Mouse (Mus musculus) embryo, embryonic 9.5 days (tissue): ENCODE measurements around the gene Edc3.
"Not testable (repeated sequence)": the region's sequence is repeated elsewhere in the genome, so short reads cannot be mapped to it uniquely, and the experiment has no call there.

Source experiments
- DNase-seq: peaks from one replicate; pipeline ENCODE4 v3.0.0-alpha.2; 2017; ENCODE audit errors: extremely low spot score

Edc3 gene

DNA sequence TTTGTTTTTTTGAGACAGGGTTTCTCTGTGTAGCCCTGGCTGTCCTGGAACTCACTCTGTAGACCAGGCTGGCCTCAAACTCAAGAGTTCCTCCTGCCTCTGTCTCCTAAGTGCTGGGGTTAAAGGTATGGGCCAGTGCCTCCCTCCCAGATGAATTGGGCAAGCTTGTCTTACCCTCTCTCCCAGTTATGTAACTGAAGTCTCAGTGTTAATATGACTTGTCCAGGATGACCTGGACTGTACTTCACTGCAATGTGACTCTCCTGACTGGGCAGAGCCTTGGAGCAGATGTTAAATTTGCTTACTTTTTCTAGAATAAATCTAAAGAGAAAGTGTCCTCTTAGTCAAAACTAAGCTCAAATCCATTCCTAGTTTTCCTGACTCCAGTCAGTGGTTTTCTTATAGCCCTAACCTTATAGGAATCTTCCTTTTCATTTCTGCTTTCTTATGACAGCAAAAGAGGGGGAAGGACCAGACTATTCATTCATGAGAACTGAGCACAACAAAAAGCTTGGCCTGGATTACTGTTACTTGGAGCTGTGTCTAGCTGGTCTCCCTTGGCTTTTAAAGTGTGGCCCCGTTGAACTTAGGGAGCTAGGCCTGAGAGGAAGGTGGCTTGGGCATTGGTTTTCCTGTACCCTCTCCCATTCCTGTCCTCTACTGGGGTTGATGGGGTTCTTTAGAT, 9.7 kb upstream of the Edc3 start:
- DNase-seq, result no peak

DNA sequence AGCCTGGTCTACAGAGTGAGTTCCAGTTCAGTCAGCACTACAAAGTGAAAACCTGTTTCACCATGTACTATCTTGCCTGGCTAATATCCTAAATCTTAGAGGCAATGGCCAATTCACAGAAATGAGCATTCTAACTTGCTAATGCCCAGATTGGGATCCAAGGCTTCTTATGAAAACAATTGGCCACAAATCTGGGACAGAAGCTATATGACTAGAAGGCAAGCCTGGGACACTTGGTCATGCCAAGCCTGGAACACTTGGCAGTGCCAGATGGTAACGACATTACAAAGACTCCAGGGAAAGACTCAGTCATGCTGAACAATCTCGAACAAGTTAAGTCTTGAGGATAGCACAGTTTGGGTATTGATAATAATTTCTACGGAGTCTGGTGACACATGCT, 1.8 kb upstream of the Edc3 start:
- no peak for DNase-seq

DNA sequence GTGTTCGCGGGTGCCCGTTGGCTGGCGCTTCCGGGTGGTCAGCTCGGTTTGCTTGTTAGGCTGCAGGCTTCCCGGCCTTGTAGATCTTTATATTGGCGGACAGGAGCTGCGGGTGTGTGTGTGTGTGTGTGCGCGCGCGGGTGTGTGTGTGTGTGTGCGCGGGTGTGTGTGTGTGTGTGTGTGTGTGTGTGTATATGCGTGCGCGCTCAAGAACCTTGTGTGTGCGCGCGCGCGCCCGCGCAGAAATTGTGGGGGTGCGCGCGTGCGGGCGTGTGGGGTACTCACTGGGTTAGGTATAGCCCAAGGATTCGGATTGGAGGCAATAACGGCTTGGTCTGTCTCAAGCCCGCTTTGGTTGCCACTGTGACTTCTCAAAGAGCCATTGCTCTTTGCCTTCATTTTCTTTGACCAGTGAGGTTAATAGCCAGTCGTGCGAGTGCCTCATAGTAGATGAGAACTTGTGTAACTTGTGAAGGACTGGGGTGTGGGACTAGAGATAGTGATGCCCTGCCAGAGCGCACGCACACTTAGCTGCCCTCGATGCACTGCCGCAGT, 457 bp downstream of the Edc3 start:
- no peak for DNase-seq

DNA sequence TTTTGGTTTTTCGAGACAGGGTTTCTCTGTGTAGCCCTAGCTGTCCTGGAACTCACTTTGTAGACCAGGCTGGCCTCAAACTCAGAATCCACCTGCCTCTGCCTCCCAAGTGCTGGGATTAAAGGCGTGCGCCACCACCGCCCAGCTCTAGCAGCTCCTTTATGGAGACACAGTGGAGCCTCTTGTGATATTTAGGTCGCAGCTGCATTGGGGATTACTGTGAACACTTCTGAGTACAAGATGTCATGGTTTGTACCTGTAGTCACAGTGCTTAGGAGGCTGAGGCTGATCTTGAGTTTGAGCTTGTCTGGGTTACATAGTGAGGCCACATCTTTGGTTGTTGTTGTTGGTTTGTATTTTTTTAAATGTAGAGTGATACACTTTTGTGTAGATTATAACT, 1.9 kb downstream of the Edc3 start:
- DNase-seq, result not testable (repeated sequence)

DNA sequence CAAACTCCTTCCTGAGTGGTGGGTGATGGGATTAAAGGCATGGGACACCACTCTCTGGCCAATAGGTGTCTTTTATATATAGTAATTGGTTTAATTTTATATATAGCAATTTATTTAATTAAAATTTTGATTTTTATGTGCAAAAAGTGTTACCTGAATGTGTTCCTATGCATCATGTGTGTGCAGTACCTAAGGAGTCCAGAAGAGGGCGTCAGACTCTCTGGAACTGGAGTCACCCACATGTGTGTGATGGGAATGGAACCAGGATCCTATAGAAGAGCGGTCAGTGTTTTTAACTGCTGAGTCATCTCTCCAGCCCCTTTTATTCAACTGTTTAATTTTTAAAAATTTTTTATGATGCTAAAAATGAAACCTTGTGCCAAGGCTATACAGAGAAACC, 3.9 kb downstream of the Edc3 start:
- no peak for DNase-seq

DNA sequence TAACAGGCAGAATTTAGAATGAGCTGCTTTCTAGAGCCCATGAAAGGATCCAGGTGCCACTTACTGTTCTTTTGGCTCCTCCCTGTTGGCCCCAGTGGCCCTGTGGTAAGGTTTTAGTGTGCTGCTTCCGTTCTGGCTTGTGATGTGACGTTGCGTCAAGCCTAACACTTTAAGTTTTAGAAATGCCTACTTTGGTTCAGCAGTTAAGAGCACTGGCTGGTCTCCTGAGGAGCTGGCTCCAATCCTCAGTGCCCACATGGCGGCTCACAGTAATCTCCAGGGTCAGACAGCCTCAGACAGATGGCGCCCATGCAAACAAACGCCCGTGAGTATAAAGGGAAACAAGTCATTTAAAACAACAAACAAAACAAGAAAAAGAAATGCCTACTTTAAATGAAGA, 10.1 kb downstream of the Edc3 start:
- no peak for DNase-seq

DNA sequence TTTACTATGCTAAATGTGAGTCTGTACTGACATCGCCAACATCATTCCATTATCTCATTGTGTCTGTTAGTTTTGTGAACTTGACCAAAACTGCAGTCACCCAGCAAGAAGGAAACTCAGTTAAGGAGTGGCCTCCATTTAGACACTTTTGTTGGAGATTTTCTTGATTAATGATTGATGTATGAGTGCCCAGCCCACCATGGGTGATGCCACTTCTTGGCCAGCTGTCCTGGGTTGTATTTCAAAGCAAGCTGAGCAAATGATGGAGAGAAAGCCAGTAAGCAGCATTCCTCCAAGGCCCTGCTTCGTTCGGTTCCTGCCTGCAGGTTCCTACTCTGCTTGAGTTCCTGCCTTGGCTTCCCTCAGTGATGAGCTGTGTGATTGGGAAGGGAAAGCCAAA, 12.4 kb downstream of the Edc3 start:
- no peak for DNase-seq

DNA sequence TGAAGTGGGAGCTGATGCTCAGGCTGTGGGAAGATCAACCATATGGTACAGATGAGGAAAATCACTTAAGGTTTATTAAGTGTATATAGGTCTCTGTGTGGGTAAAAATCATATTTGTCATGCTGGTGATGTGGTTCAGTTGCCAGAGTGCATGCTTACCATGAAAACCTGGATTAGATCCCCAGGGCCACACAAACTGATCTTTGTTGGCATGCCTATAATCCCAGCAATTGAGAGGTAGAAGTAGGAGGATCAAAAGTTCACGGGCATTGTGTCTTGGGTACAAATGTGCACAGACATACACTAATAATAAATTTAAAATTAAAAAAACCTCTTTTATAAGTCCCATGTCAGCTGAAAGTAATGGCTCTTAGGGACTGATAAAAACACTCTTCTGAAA, 14.0 kb downstream of the Edc3 start:
- no peak for DNase-seq

DNA sequence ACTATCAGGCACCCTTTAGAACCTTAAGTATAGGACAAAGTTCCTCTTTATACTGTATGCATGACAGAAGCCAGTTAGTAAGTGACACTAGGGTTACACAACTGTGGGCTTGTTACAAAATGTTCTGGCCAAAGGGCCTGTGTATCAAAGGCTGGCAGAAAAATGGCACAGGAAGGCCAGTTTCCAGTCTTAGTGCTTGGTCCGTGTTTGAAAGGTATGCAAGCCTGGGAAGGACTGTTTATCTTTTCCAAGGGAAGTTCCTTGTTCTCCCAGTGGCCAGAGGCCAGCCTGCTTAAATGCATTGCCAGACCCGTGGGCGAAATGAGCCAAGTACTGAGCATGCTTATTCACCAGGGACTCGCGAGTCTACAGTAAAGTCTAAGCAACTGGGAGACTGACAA, 15.0 kb downstream of the Edc3 start:
- DNase-seq, result no peak

DNA sequence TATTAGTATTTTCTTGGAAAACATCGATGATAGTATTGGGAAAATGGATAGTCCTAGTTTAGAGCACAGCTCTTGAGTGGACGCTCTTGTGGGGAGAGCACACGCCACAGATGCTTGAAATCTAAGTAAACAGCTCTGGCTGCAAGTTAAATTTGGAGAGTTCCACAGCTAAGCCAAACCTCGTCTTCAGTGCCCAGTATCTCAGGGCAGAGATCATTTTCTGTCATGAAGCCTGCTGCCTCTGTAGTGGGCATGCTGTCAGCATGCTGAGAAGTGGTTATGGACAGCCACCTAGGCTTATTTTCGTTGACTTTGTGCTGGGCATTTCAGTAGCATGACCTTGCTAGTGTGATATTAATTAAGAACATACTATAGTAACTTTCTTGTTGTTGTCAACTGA, 15.5 kb downstream of the Edc3 start:
- no peak for DNase-seq

DNA sequence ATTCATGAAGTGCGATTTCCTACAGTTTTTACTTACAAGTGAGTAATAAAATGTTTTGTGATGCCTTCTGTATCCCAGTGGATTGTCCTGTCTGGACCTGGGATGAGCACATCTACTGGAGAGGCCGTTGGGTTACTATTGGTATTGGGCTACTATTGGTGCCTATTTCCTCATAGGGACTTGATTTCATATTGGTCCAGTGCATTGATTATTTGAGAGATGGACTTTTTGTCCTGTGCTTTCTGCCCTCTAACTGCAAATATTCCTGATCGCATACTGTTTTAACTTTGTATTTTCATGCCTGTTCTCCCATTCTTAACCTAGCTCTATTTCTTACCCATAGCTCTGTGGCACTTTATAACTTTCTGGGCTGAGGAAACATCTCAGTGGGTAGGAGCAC, 16.4 kb downstream of the Edc3 start:
- no peak for DNase-seq

DNA sequence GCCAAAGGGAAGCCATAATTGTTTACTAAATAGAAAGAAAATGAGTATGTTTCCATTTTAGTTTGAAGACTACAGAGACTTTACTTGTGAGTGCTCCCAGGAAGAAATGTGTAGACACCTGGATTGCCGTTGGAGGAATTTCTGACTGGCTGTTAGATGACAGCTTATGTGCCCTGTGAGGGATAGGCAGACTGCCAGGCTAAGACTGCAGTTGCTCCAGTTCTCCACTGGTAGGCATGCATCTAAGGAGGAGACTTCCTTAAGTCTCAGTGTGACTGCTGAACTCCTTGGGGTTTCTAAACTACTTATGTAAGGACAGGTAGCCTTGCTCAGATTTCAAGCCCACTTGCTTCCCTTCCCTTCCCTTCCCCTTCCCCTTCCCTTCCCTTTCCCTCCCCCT, 20.0 kb downstream of the Edc3 start:
- no peak for DNase-seq

DNA sequence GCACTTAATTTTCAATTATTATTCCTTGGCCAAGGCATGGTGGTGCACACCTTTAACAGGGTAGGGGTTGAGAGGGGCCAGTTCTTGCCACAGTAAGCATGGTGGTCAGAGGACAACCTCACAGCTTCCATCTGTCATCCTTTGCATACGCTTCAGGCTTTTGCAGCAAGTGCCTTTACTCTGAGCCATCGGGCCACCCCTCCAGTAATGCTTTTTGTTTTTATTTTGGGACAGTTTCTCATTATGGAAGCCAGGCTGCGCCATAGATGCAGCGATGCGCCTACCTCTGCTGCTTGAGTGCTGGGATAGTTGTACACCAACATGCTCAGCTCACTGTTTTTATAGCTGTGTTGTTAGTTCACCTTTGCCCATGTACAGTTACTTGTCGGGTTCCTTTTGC, 25.3 kb downstream of the Edc3 start:
- no peak for DNase-seq

DNA sequence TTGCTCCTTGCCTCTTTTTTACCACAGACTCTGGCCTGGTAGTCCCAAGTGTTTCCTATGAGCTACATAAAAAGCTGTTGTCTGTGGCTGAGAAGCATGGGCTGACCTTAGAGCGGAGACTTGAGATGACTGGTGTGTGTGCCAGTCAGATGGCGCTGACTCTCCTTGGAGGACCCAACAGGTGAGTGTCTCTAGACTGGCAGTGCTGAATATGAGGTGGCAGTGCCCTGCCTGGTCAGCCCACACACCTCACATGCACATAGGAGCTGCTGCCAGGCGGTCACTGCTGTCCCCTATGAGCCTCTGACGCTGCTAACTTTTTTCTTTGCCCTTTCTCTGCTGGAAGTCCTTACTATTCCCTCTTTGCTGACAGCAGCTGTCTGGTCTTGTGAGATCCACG, 31.5 kb downstream of the Edc3 start:
- DNase-seq, result no peak

DNA sequence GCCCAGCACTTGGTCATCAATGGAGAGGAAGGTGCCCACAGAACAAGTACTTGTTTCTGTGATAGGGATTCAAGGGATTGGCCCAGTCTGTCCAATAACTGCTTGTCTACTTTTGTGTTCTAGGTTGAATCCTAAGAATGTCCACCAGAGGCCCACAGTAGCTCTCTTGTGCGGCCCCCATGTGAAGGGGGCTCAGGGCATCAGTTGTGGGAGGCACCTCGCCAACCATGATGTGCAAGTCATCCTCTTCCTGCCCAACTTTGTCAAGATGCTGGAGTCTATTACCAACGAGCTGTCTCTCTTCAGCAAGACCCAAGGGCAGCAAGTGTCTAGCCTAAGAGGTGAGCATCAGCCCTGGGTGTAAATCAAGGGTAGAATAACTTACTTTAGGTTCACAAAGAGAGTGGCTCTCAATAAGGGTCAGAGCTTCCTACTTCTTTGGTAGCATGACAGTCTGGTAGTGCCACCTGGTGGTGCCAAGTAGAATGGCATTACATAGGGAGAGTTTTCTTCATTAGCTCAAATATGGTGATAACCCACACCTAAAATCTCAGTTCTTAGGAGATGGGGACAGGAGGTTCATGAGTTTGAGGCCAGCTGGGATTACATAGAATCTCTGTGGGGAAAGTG, 36.2 kb downstream of the Edc3 start:
- DNase-seq, result peak; percentile 42

DNA sequence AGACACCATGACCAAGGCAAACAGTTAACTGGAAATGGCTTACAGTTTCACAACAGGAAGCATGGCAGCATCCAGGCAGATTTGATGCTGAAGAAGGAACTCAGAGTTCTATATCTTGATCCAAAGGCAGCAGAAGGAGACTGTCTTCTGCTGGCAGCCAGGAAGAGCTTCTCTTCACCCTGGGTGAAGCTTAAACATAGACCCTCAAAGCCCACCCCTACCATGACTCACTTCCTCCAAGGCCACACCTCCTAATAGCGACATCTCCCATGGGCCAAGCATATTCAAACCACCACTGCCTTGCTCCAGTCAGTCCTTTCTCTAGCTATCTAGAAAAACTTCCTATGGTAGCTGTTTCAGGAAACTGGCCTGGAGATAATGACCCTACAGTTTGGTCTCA, 38.7 kb downstream of the Edc3 start:
- DNase-seq, result no peak

DNA sequence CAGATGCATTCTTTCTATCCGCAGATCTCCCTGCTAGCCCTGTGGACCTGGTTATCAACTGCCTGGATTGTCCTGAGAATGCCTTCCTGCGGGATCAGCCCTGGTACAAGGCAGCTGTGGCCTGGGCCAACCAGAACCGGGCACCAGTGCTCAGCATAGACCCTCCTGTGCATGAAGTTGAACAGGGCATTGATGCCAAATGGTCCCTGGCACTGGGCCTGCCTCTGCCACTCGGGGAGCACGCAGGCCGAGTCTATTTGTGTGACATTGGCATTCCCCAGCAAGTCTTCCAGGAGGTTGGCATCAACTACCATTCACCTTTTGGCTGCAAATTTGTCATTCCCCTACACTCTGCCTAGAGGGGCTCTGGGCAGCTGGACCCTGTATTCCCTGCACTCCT, 39.8 kb downstream of the Edc3 start:
- no peak for DNase-seq

DNA sequence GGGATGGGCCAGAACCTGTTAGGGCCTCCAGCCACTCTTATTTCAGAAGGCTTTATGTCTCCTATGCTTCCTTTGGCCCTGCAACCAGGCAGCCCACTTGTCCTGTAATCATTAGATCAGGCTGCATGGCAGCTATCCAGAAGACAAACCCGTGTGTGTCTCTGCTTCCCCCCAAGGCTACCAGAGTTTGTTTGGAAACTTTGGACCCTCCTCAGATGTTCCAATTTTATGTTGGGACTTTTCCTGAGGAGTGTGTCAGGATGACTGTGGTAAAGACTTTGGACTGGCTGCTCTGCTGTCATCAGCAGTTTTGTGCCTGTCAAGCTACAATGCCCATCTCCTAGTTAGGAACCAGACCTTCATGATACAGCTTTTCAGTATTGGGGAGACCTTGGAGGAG, 40.5 kb downstream of the Edc3 start:
- DNase-seq, result no peak

DNA sequence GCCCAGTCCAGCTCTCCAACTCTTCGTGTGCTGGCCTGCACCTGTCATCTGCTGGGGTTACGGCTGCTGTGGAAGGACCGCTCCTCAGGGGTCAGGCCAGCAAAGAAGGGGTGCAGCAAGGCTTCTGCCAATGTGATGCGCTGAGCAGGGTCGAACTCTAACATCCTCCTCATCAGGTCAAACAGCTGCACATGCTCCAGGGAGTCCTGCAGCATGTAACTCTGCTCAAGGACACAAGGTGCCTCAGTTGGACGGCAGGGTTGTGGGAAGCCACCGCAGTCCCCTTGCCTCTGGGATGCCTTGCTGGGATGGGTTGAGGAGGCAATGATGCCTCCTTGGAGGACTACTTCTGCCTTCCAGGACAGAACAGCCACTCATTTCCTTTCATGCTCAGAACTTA, 42.6 kb downstream of the Edc3 start:
- DNase-seq, result no peak

DNA sequence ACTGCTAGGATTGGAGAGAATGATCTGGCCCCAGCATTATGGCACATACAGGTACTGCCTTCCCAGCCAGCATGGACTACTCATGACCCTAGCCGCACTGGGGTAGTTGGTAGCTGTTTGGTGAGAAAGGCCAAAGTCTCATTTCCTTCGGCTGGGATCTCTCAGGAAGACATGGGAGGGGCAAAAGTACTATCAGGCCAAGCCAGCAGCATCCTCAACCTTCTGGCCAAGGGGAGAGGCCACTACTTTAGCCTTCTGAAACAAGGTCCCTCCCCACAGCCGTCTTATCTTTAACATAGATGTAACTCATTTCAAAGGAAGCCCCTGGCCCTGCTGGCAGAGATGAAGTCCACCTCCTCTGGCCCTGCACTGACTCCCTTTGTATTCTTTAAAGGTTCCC, 49.2 kb downstream of the Edc3 start:
- DNase-seq, result no peak

DNA sequence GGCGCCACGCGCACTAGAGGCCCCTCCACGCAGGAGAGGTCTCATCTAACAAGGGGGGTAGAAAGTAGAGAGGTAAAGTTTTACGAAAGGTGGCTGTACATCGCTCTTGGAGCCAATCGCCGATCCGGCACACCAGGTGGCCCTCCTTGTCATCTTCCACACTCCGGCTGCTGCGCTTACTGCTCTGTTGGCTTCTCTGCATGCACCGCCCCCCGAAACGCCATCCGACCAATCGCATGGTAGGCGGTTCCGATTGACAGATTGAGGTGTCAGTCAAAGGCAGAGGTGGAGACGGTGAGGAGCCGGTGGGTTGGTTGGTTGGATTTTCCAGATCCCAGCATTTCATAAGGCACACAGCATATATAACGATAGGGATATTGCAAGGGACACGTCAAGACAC, 50.2 kb downstream of the Edc3 start:
- no peak for DNase-seq

DNA sequence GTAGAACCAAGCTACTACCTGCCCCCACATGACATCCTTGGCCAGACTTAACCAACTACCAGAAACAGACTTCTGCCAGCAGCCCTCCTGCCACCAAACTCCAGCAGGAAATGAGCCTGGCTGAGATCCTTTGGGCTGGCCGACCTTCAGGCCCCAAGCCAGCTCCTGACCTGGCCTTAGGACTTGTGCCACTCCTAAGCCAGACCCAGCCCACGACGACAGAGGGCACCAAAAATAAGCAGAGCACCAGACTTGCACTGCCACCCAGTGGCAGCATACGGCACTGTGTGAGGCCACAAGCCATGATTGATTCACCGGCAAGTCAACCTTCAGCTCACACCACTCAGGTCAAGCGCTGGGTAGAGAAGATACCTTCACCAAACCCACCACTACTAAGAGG, 50.9 kb downstream of the Edc3 start:
- peak; percentile 55 for DNase-seq

DNA sequence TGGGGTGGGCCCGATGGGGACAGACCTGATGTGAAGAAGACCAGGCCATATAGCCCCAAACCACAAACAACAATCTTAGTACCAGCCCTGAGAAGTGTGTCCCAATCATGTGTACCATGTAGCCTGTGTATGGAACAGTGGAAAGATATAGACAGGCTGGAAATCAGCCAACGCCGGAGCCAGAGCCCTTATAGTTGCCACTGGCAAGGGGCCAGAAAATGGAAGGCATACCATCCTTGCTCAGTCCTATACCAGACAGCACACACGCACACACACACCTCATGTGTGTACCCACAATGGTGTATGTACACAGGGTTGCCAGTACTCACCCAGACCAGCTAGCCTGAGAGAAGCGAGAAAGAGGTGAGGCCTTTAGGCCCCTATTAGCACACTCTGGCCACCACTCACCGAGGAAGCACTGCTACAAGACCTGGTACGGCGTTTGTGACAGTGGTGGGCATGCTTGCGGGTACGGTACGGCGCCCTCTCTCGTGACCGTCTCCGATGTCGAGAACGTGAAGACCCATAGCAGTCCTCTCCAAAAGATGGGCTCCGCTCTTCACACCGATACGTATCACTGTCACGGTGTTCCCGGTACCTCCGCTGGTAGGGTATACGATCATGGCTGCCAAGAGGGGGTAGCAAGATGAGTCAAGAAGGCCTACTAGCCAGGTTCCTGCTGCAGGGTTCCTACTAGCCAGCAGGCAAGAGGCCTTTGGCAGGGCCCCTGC, 52.2 kb downstream of the Edc3 start:
- DNase-seq, result no peak
